Mouse (Mus musculus) hematopoietic stem cell, adult 5-6 weeks (primary cell): ENCODE measurements around the gene Hic1. TPM values are rescaled to one million over a fixed set of nuclear protein-coding genes. Genes with fewer than 3 reads are reported as not detected.
"Not testable (repeated sequence)": the region's sequence is repeated elsewhere in the genome, so short reads cannot be mapped to it uniquely, and the experiment has no call there.

ENCODE experiments used
- ATAC-seq, 2 experiments: fragments of 125-278 bp in 1 of 2; replicated peaks in 1 of 2; 2 replicates each; pipeline ENCODE4 v1.8.0; 2016 to 2017; ENCODE audit warnings: inconsistent platforms in 2 of 2, mild to moderate bottlenecking in 2 of 2, moderate number of reproducible peaks in 2 of 2, low read depth in 1 of 2, moderate TSS enrichment in 1 of 2; ENCODE audit not compliant: low FRiP score in 2 of 2, poor library complexity in 2 of 2, severe bottlenecking in 2 of 2, insufficient read depth in 1 of 2, low TSS enrichment in 1 of 2
- total RNA-seq: library from RNA; stranded (forward); fragments of 172-1452, 232-1000 nt; gene quantifications from 2 replicates; pipeline ENCODE4 v1.2.3, GENCODE M21; 2017

Hic1 gene
- total RNA-seq, 1 experiment from 2014 or later: not detected

DNA sequence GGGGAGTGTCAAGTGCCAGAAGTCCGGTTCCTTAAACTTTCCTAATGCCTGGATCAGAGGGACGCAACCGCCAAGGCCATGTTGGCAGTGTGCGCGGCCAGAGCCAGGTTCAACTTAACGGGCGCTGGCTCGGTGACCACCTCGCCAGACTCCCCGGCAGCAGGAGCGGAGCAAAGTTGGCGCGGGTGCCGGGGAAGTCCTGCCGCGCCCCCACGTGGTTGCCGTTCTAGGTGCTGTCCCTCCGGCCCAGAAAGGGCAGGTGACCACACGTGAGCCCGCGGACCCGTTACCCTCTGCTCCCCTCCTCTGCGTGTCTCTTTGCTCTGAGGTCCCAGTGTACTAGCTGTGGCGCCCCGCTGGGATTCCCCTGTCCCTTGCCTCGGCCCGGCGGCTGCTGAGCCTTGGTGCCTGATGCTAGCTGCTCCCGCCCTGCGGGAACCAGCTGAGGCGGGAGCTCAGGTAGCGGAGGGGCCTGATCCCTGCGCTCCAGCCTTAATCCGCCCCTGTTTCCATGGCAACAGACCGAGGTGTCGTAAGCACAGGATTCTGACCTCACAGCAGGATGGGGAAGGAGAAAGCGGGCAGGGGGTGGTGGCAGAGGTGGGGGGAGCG, 25.6 kb upstream of the Hic1 start:
- ATAC-seq: no peak

DNA sequence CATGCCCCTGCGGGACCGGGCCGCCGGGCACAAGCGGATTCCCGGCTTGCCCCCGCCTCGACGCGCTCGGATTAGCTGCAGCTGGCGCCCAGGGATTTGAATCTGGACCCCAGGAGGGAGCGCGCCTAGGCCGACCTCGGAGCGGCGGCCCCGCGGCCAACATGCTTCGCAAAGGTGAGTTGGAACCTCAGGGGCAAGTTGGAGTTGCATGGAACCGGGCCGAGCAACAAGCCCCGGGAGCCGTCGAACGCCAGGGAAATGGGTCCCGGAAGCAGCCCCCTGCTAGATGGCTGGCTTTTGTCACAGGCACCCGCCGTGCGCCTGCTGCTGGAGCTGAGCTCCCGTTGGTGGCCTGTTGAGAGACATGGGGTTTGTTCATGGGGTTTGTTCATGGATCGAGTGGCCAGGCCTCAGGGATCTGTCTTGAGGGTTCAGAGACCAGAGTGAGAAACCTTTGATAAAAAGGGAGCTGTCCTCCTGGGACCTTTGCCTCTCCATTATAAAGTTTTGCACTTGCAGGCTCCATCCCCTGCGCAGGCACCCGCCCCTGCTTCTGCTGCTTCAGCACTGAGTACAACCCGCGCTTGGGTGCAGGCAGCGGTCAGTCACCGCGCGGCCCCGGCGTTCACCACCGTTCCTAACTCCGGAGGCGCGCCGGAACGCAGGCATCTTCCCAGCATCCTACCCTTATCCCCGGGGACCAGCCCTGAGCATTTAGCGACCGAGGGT, 25.0 kb upstream of the Hic1 start:
- no peak for ATAC-seq

- no peak for ATAC-seq
Observed at GRCm38 (mm10) chr11:75193256-75194071, 24.1 kb upstream of the Hic1 start, which contains the start of gene Rtn4rl1. Gene Rtn4rl1, plus strand, starts transcription at chr11:75193783.

DNA sequence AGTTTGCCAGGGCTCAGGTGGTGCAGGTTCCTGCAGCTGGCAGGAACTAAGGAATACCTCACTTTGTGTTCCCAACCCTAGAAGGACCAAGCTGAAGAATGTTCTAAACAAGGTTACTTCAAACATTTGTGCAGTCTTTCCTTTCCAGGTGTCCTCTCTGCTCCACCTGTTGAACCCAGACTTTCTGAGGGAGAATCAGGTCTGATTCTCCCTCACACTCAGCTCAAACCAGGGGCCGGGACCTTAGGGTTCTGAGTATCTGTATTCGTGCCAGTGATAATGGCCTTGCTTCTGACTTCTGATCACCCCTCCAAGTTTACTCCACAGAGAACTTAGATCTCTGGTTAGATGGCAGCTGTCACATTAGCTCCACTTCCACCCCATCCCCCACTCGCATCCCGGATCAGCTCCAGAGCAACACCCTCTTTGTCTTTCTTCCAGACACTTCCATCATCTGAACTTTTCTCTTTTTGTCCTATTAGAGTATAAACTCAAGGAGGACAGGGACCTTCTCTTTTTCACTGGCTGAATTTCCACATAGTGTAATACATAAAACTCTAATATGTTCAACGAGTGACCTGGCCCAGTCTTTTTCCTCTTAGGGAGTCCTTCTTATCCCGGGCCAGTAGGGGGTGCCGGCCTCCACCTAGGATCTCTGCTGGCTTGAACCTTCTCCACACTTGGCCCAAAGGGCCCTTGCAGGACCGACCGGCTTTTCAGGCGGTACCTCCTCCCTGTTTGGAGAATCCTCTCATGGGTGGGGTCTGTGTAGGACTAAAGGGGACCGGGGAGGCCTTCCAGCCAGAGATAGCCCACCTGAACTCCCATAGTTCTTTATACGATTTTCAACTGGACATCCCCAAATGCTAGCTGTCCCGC, 23.3 kb upstream of the Hic1 start:
- peak; percentile 56 to 68 for ATAC-seq

- ATAC-seq: no peak
Observed at GRCm38 (mm10) chr11:75191841-75192240, 22.5 kb upstream of the Hic1 start.

- ATAC-seq: no peak
Observed at GRCm38 (mm10) chr11:75190905-75191441, 21.7 kb upstream of the Hic1 start, which contains the start of gene Dph1. Gene Dph1, minus strand, starts transcription at chr11:75191241.

DNA sequence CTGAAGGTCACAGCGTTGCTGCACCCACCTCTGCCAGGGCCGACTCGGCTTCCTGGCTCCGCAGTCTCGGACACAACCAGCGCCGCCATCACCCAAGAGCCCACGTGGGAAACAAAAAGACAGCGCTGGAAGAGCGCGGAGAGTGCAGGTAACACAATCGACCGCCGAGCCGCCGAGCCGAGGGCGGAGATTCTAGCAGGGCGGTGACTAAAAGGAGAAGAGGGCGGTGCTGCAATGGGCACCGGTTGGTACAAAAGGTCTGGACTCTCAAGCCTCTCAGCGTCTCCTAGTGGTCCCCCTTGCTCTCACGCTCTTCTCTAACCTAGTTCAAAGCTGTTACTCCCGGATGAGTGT, 21.0 kb upstream of the Hic1 start:
- peak; percentile 86 to 89 for ATAC-seq

GRCm38 (mm10) chr11:75189713-75190370, 20.5 kb upstream of the Hic1 start:
- ATAC-seq: peak in 1 of 2 experiments; percentile 3; a peak in 1 of 4 replicates

DNA sequence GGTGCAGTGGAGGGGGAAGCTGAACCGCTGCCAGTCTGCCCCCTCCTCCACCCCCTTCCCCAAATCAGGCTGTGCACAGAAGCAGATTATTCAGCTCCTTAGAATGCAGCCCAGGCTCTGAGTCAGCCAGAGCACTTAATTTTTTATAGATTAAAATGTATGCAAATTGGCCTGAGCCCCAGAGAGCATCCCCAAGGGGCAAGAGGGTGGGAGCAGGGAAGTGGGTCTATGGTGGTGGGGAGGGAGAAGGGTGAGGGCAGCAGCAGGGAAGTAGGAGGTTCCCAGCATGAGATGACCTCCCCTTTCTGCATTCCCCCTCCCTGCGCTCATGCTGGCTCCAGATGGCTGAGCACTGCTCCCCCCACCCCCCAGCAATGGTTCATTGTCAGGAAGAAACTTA, 15.7 kb upstream of the Hic1 start:
- no peak for ATAC-seq

DNA sequence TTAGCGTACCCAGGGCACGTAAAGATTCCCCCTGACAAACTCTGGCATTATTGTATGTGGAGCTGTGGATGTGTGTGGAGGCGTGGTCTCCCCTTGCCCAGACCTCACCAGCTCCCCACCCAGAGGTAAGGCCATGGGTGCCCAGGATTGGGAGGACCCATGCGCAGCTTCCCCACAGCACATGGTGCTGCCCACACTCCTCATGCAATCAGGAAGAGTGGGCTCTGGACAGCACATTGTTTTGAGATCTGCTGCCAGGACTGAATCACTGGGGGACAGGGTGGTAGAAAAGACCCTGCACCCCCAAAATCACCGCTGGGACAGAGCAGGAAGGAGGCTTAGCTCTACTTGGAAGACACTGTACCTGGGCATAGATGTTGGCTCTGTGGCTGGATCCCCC, 15.3 kb upstream of the Hic1 start:
- ATAC-seq: no peak

DNA sequence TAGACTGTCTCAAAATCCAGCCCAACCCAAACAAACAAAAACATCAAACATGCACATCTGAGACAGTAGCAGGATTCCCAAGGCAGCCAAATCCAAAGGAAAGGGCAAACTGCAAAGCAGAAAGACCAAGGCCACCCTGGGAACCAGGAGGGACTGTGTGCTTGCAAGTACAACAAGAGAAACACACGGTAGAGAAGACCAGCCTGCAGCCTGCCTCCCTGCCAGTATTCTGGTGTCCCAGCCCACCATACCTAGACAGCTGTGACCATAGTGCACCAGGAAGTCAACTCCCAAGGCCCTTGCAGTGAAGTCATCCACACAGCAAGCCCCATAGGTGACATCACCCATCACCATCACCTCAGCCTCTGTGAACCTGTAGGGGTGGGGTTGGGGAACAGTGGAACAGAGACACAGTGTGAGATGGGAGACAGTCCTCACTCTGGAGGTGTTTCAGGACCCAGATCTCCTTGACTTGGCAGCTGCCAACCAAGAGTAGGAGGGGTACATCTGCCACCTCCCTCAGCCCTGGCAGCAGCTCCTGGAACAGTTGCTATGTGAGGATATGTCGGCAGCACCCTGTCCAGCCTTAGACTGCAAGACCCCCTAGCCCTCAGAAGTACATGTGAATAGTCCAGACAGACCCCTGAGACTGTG, 14.7 kb upstream of the Hic1 start:
- ATAC-seq: no peak

GRCm38 (mm10) chr11:75178672-75179208, 9.4 kb upstream of the Hic1 start, which contains the start of gene Ovca2:
Gene Ovca2, minus strand, starts transcription at chr11:75178835.
- peak; percentile 95 to 97 for ATAC-seq

GRCm38 (mm10) chr11:75178011-75178410, 8.7 kb upstream of the Hic1 start:
- ATAC-seq: no peak

GRCm38 (mm10) chr11:75174574-75174973, 5.3 kb upstream of the Hic1 start:
- not testable (repeated sequence) for ATAC-seq

DNA sequence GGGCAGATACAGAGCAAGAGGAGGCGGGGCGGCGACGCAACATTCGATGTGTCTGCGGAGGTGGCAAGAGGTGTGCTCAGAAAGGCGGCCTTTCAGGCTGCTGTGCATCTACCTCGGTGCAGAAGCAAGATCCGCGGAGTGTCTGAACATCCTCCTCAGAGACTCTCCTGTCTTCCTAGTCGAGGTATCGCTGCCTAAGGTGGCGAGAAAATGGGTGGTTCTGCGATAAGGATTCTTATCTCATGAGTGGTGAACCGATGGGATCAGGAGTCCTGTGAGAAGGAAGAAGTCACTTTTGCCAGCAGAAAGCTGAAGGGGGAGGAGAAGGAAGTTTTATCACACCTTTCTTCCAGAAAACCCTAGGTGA, 4.5 kb upstream of the Hic1 start:
- no peak for ATAC-seq
